Mouse (Mus musculus): Measurements from ENCODE around the gene Mab21l1.

DNA sequence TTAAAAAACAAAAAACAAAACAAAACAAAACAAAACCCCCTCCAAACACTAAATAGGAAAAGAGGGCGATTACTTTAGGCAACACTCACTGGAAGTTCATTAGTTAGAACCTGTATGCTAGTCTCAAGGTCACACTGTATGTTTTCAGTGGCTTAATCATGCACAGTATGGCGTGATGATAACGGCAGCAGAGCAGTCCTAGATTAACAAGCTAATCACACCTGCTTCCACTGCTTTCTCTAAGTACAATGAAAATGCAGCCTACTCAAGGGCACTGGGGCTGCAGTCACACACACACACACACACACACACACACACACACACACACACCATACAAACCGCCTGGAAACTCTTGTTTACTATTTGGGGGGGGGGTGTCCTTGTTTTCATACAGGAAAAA is 4.8 kb upstream of the Mab21l1 start:
- TF ChIP-seq CTCF (IDR thresholded peaks at IDR 0.05; ENCODE audit: low read depth): no peak
- TF ChIP-seq EP300 (IDR thresholded peaks at IDR 0.05; ENCODE audit: low read depth): no peak
